Mouse (Mus musculus) 416B (cell line): ENCODE results near the gene Acsbg2.

ENCODE experiments used
- DNase-seq: peaks from one replicate; pipeline ENCODE4 v3.0.0; 2011; ENCODE audit warnings: low read depth

The Acsbg2 gene

DNA sequence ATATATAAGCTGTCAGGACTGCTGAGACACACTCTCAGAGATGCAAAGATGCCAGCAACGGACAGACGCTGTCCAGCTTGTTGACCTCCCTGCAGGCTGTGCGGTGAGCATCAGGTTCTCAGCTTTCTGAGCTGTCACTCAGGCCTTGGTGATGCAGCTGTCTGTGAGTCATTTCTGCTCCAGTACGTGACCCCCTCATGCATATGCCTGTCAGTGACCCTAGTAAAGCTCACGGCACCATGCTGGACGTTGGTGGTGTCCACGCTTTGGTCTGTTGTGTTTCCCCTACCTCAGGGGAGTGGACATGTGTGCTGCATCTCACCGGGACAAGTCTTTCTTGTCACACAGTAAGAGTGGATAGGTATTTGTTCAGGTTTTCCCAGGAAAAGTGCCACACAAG, 2.5 kb downstream of the Acsbg2 start:
- no peak for DNase-seq

DNA sequence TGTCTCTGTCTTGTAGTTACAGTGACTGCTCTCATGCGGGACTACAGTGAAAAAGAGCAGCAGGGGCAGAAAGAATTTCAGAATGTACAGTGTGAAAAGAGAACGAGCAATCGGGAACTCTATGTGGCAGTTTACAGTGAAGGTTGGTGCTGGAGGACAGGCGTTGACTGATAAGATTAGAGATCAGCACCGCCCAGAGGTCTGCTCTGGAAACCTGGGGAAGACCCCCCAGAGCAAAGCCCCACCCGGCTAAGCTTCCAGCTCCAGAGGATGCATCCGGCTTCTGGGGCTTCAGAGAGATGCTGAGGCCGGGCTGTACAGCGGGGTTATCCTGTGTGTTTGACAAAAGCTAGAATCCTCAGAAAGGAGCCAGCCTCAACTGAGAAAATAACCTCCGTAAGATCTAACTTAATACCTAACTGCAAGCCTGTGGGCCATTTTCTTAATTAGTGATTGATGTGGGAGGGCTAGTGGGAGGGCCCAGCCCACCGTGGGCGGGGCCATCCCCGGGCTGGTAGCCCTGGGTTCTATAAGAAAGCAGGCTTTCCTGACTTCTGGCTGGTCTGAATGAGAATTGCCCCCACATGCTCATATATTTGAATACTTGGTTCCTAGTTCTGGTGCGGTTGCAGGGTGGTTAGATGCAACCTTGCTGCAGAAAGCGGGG, 3.8 kb downstream of the Acsbg2 start:
- DNase-seq = no peak

DNA sequence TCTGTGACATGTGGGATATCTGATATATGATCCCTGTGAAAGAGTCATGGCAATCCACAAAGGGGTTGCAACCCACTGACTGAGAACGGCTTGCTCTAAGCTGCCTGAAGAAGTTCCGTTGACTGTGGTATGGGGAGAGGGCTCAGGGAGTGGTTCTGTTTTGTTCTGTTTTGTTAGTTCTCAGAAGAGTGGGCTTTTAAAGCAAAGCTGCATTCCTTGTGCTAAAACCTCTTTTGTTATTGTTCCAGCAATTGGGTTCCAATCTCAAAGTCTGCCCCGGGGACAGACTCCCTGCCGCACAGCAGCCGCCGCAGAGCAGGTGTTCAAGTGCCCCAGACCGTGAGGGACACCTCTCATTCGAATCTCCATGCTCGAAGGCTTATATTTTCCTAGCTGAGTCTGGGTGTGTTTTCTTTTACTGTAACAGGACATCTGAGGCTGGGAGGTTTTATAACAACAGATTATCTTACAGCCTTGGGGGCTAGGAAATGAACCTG, 4.7 kb downstream of the Acsbg2 start:
- no peak for DNase-seq

DNA sequence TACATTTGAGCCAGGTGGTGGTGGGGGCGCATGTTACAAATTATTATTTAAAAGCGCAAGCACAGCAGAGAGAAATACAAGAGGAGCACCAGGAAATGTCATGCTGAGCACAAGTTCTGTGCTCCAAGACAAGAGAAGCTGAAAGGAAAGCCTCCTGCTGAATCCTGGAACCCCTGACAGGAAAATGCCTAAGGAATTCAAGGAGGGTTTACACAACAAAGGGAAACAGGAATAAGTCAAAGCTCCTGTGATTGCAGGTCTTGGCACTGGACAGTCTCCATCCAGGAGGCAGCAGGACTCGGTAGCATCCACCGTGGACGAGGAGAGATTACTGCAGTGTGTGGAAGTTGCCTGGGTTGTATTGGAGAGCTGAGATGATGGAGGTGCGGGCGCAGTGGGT, 8.2 kb downstream of the Acsbg2 start:
- no peak for DNase-seq

DNA sequence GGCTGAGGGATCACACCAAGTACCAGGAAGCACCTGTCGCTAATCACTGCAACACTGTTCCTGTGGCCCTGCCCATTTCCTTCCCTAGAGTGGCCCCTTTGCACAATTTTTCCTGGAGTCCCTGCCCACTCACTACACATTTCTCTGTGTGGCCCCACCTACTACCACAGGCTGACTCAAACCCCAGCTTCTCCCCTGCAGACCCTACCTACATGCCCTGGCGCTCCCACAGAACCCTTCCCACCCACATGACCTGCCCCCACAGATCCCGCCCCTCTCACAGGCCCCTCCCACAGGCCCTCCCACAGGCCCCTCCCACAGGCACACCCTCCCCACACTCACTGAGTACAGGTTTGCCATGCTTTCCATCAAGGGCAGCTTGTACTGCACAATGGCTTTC, 13.1 kb downstream of the Acsbg2 start:
- DNase-seq = peak; percentile 94

DNA sequence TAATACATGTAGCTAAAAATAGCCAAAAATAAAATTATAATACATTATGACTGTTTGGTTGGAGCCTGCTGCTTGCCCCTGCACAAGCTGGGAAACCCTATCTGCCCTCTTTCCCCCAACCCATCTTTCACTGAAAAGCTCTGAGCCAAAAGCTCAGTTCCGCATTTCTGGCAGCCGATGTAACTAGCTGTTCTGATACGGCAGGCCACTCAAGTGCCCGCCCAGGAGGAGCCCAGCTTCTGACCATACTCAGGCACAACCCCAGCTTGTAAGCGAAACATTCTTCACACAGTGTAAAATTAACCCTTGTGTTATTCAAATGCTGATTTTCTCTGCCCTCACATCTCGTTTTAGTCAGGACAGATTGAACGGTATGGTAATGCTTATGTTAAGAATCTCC, 15.3 kb downstream of the Acsbg2 start:
- no peak for DNase-seq

DNA sequence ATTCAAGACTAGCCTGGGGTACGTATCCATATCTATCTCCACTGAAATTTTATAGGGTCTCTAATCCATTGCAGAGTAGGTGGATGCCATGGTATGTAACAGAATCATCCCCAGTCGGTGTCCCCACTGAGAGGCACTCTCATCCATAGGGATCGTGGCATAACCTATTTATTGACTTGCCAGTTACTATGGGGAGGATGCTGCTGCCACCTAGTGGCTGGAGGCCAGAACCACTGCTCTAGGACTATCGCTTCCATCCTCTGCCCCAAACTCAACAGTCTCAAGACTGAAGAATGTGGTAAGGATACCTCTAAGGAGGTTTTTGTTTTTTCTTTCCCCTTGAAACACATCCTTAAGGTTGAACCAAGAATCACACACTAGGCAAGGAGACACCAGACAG, 16.0 kb downstream of the Acsbg2 start:
- DNase-seq = peak; percentile 76

DNA sequence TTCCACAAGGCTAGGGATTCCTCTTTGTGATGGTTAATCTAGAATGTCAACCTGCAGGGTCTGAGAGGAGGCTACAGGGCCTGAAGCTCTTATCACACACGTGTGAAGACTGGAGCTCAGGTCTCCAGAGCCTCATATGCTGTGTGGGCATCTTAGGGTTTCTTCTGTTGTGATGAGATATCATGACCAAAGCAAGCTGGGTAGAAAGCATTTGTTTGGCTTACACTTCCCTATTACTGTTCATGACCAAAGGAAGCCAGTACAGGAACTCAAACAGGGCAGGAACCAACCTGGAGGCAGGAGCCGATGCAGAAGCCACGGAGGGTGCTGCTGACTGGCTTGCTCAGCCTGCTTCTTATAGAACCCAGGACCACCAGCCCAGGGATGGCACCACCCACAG, 18.8 kb downstream of the Acsbg2 start:
- DNase-seq = peak; percentile 18

DNA sequence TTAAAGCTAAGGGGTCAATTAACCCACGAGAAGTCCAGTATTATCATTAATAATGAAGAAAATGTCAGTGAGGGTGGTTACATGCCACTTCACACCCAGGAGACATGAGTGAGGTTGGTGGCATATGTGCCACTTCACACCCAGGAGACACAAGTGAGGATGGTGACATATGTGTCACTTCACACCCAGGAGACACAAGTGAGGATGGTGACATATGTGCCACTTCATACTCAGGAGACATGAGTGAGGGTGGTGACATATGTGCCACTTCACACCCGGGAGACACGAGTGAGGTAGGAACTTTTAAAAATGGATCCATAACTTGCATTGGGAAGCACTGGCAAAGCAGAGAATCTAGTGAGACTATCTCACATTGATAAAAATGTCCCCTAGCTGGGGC, 23.1 kb downstream of the Acsbg2 start:
- DNase-seq = no peak

DNA sequence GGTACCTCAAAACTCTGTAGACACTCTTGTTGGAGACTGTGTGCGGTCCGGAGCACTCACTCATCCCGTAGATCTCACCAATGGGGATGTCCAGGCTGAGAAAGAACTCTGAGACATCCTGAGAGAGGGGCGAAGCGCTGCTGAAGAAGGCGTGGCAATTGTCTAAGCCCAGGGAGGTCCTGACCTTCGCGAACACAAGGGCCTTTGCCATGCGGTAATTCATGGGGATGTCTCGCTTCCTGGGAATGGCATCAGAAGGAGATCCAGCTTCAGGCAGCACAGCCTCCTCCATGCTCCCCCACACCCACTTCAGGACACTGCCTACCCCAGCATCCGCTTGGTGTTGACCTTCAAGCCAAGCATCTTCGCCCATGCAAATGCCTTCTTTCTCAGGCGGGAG, 24.5 kb downstream of the Acsbg2 start:
- DNase-seq = no peak

DNA sequence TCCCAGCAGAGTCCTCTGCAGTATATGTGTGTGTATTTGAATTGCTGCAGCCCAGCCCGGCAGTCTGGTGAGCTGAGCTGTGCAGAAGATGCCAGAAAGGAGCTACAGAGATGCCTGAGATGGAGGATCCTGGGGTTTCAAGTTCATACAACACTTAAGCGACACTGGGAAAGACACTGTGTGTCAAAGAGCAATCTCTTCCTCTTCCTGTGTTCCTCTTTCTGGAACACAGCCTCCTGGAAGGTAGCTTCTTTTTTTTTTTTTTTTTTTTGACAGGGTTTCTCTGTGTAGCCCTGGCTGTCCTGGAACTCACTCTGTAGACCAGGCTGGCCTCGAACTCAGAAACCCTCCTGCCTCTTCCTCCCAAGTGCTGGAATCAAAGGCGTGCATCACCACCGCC, 25.5 kb downstream of the Acsbg2 start:
- DNase-seq = no peak

DNA sequence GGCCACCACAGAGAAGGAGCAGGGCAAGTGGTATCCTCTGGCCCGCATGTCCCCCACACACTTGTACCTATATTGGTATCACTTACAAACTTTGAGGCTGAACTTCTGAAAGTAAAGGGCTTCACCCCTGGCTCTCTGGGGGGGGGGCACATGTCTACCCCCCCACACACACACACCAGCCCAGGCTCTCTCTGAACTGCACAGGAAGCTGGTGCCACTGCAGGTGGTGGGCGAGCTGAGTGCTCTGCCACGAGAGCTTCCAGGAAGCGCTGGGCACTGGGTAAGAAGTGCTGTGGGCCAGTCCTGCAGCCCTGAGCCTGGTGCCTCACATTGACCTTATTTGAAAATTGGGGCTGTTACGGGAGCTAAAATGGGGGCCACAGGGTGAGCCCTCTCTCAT, 30.6 kb downstream of the Acsbg2 start:
- no peak for DNase-seq

DNA sequence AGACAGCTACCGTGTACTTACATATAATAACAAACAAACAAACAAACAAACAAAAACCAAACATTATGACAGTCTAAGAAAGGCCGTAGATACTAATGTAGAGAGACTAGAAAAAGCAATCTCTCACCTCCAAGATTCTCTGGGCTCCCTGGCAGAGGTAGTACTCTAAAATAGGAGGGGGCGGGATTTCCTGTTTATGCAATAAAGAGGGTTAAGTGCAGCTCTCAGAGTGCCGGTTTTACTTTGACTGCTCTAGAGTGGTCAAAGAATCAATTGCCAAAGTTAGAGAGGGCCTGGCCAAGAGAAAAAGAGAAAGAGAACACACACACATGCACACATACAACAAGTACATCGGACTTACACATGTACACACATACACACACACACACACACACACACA, 32.1 kb downstream of the Acsbg2 start:
- DNase-seq = peak; percentile 28

DNA sequence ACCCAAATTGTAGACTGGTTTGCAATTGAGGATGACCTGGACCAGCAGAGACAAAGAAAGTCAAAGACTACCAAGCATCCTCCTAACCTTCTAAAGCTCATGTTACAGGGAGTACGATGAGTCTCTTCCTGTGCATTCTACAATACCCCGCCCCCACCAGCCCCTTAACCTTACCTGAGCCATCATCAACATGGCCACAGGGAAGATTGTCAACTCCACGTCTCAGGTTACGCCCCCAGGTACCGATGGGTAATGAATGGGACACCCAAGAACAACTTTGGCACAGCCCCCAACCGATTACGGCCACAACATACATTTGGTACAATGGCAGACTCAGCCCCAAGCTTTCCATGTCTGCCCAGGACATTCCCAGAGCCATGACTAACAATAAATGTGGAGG, 33.7 kb downstream of the Acsbg2 start:
- DNase-seq = no peak

DNA sequence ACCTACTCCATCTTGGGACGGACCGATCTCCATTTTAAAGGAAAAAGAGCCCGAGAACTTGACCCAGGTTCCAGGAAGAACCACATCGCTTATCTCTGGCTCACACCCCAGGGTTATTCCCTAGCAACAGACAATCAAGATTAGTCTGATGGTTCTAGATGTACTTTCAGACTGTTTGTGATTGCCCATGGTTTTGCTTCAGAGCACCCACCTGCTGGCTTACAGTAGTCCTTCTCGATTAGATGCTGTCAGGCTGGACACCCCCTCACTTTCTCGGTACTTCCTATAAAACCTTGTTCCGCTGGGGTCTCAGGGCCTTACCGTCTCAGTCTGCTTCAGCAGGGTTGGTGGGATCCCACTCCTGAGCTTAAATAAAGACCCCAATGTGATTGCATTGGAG, 37.9 kb downstream of the Acsbg2 start:
- no peak for DNase-seq

DNA sequence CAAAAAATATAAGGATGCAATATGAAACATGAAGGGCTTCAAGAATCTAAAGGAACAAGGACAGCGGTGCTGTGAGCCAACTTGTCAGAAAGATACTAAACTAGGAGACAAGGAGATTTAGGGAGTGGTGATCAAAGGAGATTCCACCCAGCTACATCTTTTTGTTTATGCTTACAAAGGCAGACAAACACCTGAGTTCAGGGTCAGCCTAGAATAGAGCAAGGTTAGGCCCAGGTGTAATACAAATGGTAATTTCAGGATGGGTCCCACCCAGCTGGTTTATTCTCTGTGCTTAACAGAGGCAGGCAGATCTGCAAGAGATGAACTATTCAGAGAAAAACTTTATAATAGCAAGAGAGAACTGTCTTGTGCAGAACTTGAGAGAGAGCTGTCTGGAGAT, 40.9 kb downstream of the Acsbg2 start:
- no peak for DNase-seq

DNA sequence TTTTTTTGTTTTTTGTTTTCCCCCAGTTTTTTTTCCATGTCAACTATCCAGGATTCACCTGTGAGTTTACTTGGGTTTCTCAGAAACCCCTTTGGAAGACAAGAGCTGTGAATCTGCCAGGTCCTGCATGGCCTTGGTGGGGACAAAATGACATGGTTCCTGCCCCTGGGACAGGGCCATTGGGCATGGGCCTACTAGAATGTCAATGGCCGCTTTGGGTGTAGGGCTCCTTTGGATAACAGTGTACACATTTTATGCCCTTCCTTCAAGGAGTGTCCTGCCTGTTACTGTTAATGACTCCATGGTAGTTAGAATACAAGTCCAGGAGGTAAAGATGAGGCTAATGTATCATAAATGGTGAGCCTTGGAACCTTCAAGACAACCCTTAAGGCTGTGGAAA, 41.3 kb downstream of the Acsbg2 start:
- no peak for DNase-seq

DNA sequence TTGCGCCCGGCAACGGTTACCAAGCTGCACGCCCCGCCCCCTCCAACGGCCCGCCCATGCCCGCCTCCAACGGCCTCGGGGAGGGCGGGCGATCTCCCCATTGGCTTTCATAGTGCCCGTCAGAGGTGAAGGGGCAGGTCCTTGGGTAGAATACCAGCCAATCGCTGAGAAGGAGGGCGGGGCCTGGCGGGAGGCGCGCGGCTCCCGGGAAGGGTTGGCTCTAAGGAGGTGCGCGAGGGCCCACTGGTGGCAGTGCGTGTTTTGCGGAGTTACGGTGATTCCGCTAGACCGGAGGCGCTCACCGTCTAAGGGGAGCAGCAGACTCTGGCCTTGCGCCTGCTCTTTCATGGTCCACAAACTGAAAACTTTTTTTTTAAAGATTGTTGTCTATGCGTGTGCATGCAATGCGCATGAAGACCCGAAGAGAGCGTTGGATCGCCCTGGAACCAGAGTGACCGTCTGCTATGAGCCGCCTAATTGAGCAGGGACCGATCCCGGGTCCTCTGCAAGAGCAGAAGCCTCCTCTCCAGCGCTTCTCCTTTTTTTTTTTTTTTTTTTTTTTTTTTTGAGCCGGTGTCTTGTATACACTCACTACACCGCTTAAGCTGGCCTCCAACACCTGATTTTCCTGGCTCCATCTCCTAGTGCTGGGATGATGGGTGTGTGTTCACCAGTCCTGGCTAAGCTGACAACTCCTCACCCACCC, 43.0 kb downstream of the Acsbg2 start:
- peak; percentile 98 for DNase-seq

DNA sequence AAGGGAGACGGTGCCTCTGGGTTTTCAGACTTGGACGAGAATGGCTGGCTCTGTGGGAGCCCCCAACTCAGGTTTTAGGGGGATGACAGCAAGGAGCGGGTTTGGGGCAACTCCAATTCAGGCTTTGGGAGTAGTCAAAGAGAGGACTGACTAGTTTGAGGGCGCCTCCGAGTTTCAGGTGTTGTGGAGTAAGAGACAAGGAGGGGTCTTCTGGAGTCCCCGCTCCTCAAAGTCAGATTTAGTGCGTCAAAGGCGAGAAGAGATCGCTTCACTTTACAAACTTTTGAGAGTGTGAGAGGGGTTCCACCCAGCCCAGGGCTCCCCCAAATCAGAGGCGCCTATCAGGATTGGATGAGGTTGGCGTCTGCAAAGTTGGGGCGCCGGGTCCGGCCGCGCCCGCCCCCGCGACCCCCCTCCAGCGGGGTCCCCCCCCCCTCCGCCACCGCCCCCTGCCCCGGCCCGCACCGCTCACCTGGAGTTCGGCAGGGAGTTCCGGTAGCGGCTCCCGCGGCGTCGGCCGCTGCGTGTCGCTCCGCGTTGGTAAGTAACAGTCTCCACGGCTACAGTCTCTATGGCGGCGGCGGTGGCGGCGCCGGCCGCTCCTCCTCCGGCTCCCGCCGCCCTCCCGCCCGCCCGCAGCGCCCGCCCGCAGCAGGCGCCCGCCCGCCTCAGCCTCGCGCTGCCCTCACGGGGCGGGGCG, 43.7 kb downstream of the Acsbg2 start, which contains the start of gene Rfx2:
Gene Rfx2, minus strand, starts transcription at position 603 of the 700 bp plus-strand sequence.
- DNase-seq = no peak

DNA sequence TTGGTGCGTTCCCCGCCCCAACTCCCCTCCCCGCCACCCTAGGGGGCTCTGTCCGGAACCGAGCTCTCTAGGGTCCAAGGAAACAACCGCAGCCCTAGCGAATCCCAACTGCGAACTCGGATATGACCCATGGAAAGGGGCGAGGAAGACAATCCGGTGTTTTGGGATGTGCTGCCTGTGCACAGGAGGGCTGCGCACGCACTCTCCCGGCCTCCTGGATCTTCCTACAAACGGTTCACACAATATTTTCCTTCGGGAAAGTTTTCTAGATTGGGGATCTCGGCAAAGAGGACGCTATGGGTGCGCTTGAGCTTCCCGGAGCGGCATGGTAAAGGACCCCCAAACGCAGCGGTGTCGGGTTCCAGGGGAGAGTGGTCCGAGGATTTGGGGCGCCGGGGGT, 44.5 kb downstream of the Acsbg2 start:
- DNase-seq = no peak

DNA sequence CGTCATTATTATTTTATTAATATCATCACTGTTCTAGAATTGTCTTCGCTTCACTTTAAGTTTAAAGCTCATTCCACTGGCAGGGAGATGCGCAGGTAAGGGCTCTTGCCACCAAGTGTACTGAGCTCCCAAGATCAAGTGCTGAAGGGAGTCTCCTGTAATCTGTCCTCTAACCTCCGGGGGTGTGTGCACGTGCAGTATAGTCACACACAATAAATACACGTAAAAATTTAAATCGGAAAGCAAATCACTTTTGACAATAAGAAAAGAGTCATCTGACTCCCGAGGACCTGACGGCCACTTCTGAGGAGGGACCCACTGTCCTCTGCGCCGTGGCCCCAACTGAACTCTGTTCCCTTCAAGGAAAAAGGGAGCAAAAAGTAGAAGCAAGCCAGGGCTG, 45.1 kb downstream of the Acsbg2 start:
- no peak for DNase-seq

DNA sequence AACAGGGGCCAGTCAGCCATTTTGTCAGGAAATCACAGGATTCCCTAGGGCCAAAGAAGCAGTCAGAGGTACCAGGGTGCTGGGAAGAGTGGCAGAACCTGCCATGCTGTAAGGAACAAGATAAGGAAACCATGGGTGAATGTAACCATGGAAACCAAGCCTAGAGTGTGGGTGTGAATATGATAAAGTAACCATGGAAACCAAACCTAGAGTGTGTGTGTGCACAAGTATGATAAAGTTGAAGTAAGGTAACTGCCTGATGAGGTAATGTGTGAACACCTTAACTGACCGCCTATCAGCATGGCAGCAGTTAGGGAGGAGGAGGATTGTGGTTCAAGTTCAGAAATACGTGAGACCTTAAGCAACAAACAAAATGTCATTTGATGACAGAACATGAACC, 47.5 kb downstream of the Acsbg2 start:
- DNase-seq = peak; percentile 49

DNA sequence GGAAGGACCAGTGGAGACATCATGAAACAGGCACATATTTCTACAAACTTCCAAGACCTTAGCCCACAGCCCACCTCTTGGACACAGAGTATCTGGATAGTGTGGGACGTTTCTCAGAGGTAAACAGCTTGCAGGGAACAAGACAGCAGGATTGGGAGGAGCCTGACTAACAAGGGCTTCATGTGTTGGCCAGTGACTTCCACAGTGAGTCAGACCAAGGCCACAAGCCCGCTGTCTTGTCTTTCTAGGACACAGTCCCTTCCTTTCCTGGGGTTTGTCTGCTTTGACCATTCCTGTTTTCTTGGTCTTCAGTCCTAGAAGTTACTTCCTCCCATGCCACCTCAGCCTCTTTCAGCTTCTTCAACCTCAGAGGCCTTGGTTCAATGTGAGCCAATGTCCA, 50.9 kb downstream of the Acsbg2 start:
- DNase-seq = peak; percentile 28
